Mouse (Mus musculus) limb, embryonic 13.5 days (tissue): Measurements from ENCODE around the gene Nop14. TPM values are rescaled to one million over a fixed set of nuclear protein-coding genes. Genes with fewer than 3 reads are reported as not detected.

Experiments used
- ATAC-seq: fragments of 200-750 bp; cut with Nextera tagmentation; 2 replicates; pipeline ENCODE4 v1.8.0; 2017; ENCODE audit warnings: low read depth, moderate number of reproducible peaks, moderate TSS enrichment; ENCODE audit not compliant: low FRiP score
- H3K27ac ChIP-seq: fragments of 300-500 bp; sonication (generic); 2 replicates; pipeline ENCODE4 v1.5.1; 2015; ENCODE audit warnings: inconsistent platforms, mild to moderate bottlenecking, moderate library complexity
- H3K27me3 ChIP-seq: fragments of 300-500 bp; sonication (generic); 2 replicates; pipeline ENCODE4 v1.6.1; 2015; ENCODE audit warnings: mild to moderate bottlenecking, inconsistent platforms
- H3K36me3 ChIP-seq: fragments of 300-500 bp; sonication (generic); 2 replicates; pipeline ENCODE4 v1.6.1; 2015; ENCODE audit warnings: inconsistent platforms, mild to moderate bottlenecking, moderate library complexity
- H3K4me1 ChIP-seq: fragments of 300-500 bp; sonication (generic); 2 replicates; pipeline ENCODE4 v1.6.1; 2015; ENCODE audit warnings: inconsistent platforms
- H3K4me2 ChIP-seq: fragments of 300-500 bp; sonication (generic); replicated peaks from 2 replicates; pipeline ENCODE4 v1.6.1; 2015; ENCODE audit warnings: inconsistent platforms, mild to moderate bottlenecking, moderate library complexity
- H3K4me3 ChIP-seq: fragments of 300-500 bp; sonication (generic); 2 replicates; pipeline ENCODE4 v1.5.1; 2015; ENCODE audit warnings: moderate library complexity, mild to moderate bottlenecking, inconsistent platforms
- H3K9ac ChIP-seq: fragments of 300-500 bp; sonication (generic); 2 replicates; pipeline ENCODE4 v1.6.1; 2015; ENCODE audit warnings: mild to moderate bottlenecking, inconsistent platforms
- H3K9me3 ChIP-seq: fragments of 300-500 bp; sonication (generic); 2 replicates; pipeline ENCODE4 v1.6.1; 2016; ENCODE audit warnings: inconsistent platforms
- WGBS: fragments of 180-500 bp; shearing (Covaris S2); methylation state at CpG from one replicate; pipeline ENCODE4 v1.1.7; 2015; 5-methylcytosine and 5-hydroxymethylcytosine counted together
- polyA plus RNA-seq: library from polyadenylated mRNA; unstranded; fragments of >200 nt; fragmentation: Nextera tagmentation; extraction: Ambion mirVana; gene quantifications from 2 replicates; pipeline ENCODE4 v1.2.1, GENCODE M21; 2015

The Nop14 gene
- polyA plus RNA-seq, 1 experiment from 2014 or later = 29.0 TPM

DNA sequence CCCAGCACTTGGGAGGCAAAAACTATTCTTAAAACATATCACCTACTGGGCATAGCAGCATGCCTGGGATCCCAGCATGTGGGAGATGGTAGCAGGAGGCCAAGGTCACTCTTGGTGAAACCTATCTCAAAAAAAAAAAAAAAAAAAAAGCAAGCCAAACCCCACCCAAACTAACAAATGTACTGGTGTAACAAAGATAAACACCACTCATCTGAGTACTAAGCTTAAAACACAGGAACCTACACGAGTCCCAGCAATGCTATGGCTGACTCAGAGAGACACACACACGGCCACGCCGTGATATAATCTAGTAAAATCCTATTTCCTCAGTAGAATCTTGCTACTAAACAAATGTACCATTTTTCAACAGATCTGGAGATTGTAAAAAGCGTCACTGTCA, 7.0 kb downstream of the Nop14 start:
- no peak overlapping the region for H3K27ac ChIP-seq
- H3K36me3 ChIP-seq = peaks cover 93% of the 10 kb centered on the region
- no peak overlapping the region for H3K9ac ChIP-seq
- H3K9me3 ChIP-seq = no peaks in the 10 kb centered on the region
- 94% methylated on average over 5 of the region's 5 CpGs for WGBS
- no peaks in the 10 kb centered on the region for H3K27me3 ChIP-seq
- ATAC-seq = no peak
- no peak overlapping the region for H3K4me3 ChIP-seq
- no peaks in the 10 kb centered on the region for H3K4me1 ChIP-seq
- H3K4me2 ChIP-seq = no peak overlapping the region

DNA sequence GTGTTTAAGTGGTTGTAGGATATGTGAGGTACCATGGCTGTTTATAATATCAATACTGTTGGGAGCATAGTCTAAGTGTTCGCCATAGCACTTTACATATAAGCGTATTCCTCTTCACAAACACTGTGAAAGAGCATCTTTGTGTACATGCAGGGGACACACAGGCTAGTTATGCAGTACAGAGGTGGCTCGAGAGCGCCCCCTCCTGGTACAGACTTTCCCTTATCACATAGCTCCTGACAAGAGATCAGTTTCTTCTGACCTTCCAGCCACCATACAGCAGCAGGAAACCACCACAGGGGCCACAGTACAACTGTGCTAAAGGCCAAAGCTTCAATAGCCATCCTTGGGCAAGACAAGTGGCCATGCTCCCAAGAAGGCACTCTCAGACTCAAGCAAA, 12.4 kb downstream of the Nop14 start:
- Histone ChIP-seq H3K9ac (no peak overlapping the region), H3K4me2 (no peak overlapping the region), H3K27ac (no peak overlapping the region), H3K9me3 (no peaks in the 10 kb centered on the region), H3K4me1 (no peaks in the 10 kb centered on the region), H3K4me3 (no peak overlapping the region), H3K36me3 (peaks cover 100% of the 10 kb centered on the region), H3K27me3 (no peaks in the 10 kb centered on the region)
- WGBS = 55% methylated on average over 4 of the region's 4 CpGs
- no peak for ATAC-seq

DNA sequence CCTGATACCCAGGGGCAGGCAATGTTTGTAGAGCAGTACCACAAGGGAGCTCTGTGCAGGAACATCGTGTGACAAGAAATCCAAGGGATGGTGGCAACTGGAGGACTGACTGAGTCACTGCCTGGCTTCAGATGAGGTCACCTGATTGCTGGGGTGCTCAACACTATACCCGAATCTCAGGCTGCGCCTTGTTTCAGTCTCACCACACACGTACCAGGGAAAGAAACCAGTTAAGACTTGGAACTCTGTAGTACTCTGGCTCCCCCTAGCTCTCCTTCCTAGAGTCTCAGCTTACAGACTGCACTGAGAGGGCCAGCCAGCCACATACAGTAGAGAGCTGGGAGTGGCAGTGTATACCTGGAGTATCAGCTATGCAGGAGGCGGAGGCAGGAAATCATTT, 17.0 kb downstream of the Nop14 start:
- H3K9me3 ChIP-seq = no peaks in the 10 kb centered on the region
- H3K4me2 ChIP-seq = no peak overlapping the region
- no peaks in the 10 kb centered on the region for H3K27me3 ChIP-seq
- WGBS = 70% methylated on average over 5 of the region's 5 CpGs
- H3K4me1 ChIP-seq = no peaks in the 10 kb centered on the region
- H3K4me3 ChIP-seq = no peak overlapping the region
- H3K36me3 ChIP-seq = peaks cover 94% of the 10 kb centered on the region
- no peak overlapping the region for H3K9ac ChIP-seq
- H3K27ac ChIP-seq = no peak overlapping the region
- ATAC-seq = peak; percentile 71

DNA sequence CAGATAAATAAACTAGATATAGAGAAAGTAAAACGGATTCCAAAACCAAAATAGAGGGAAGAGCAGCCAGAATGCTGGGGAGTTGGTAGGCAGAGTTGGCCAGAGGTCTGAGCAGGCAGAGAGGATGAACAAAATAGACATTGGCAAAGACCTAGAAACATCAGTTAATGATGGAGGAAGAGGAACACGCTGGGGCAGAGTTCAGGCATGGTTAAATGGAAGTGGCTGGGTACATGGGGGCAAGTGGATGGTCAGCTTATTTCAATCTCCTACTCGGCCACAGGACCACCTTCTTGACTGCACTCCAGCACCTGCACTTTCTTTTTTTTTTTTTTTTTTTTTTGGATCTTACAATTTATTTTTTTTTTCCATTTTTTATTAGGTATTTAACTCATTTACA, 18.0 kb downstream of the Nop14 start:
- H3K4me2 ChIP-seq = no peak overlapping the region
- H3K4me3 ChIP-seq = no peak overlapping the region
- ATAC-seq = no peak
- peaks cover 89% of the 10 kb centered on the region for H3K36me3 ChIP-seq
- H3K9ac ChIP-seq = no peak overlapping the region
- WGBS = 94% methylated on average over 3 of the region's 3 CpGs
- H3K4me1 ChIP-seq = peaks cover 7% of the 10 kb centered on the region
- no peaks in the 10 kb centered on the region for H3K9me3 ChIP-seq
- no peak overlapping the region for H3K27ac ChIP-seq
- H3K27me3 ChIP-seq = no peaks in the 10 kb centered on the region

DNA sequence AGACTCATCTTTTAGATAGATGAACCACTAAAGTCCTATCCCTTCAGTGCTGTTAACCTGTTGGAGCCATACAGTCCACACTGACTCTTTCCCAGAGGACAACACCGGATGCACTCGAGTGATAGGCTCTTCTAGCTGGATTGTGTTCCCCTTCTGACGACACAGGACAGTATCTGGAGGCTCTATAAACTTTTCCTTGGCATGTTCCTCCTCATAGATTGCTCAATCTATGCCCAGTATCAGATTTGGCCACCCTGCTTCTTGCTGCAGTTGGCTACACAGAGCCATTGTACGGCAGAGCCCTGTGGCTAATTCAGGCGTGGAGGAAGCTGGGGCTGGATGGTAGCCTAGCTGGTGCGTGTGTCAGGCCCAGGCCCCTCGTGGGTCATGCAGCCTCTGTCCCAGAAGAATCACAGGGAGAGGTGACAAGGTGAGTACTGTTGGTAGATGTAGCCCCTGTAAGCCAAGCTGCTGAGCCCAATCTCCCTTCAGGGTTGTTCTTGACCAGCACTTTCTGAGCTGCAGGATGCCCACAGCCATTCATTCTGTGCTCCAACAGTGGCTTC, 22.3 kb downstream of the Nop14 start:
- Histone ChIP-seq H3K4me3 (peak overlapping the region; percentile 68), H3K27ac (peak overlapping the region; percentile 91; the same call in 1 of the 2 replicates), H3K9me3 (no peaks in the 10 kb centered on the region), H3K27me3 (no peaks in the 10 kb centered on the region), H3K36me3 (peaks cover 76% of the 10 kb centered on the region), H3K4me1 (peaks cover 16% of the 10 kb centered on the region), H3K4me2 (peak overlapping the region; percentile 83), H3K9ac (peak overlapping the region; percentile 81)
- ATAC-seq = no peak
- 79% methylated on average over 7 of the region's 7 CpGs for WGBS

DNA sequence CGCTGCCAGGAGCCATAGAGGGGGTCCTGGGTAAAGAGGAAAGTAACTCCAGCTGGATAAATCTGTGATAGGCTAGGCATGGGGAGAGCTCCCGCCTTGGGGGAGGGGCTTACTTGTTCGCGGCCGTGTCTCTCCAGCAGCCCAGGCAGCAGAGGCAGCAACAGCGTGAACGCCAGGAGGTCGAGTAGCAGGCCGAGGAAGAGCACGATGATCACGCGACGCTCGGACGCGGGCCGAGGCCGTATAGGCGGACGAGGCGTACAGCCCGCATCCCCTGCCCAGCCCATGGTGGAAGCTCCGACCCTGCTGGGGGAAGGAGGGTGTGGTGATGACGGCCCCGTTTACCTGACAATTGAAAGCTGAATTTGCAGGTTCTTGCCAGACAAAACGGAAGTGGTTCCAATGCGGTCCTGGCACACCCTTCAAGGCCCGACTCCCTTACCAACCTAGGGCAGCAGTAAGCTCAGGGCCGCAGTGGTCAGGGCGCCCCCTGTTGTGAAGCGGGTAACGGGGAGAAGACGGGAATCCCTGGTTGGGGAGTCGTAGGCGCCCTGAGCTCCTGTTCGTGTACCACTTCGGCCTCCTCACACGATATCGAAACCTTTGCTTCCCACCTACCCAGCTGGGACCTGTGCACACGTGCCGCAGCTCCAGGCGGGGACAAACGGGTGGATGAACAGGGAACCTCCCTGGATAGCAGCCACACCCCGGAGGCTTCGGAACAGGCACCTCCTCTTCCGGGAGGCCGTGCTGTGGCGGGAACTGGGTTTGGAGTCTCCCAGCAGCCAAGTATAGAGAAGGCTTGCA, 23.3 kb downstream of the Nop14 start, which contains the start of gene Mfsd10:
Mfsd10 (minus strand) TSS at position 732 of the 807 bp plus-strand sequence.
- peak; percentile 90 for ATAC-seq
- Histone ChIP-seq H3K27ac (peak within 1 kb of the TSS; percentile 91), H3K4me3 (peak within 1 kb of the TSS; percentile 68), H3K4me2 (peak within 1 kb of the TSS; percentile 83), H3K27me3 (no peaks in the 10 kb centered on the region), H3K9ac (peak within 1 kb of the TSS; percentile 81), H3K9me3 (no peaks in the 10 kb centered on the region), H3K4me1 (peaks cover 16% of the 10 kb centered on the region), H3K36me3 (peaks cover 82% of the 10 kb centered on the region)
- under 1% methylated on average over 48 of the region's 48 CpGs for WGBS

DNA sequence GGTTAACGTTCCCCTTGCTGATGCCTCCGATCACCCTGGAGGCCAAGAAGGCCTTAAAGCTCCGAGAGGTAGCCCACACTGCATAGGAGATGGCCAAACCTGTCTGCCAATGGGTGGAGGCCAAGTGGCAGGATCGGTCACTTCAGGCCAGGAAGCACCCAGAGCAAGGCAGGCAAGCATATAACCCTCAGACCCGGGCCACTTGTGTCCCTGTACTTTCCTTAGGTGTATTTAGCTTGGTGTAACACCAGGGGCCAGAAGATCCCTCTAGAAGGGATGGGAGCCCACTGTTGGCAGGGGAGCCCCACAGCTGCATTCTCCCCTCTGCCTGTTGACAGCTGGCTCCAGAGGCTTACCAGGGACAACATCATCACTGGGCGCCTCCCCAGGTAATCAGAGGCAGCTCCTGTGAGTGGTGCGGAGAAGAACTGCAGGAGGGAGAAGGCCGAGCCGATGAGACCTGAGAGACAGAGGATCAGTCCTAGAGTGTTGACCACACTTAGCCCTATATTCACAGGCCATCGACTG, 24.2 kb downstream of the Nop14 start:
- peak overlapping the region; percentile 81 for H3K9ac ChIP-seq
- WGBS = 63% methylated on average over 10 of the region's 10 CpGs
- peaks cover 16% of the 10 kb centered on the region for H3K4me1 ChIP-seq
- no peak for ATAC-seq
- peak overlapping the region; percentile 91; the same call in 1 of the 2 replicates for H3K27ac ChIP-seq
- peak overlapping the region; percentile 68 for H3K4me3 ChIP-seq
- peaks cover 82% of the 10 kb centered on the region for H3K36me3 ChIP-seq
- no peaks in the 10 kb centered on the region for H3K27me3 ChIP-seq
- peak overlapping the region; percentile 83 for H3K4me2 ChIP-seq
- no peaks in the 10 kb centered on the region for H3K9me3 ChIP-seq

DNA sequence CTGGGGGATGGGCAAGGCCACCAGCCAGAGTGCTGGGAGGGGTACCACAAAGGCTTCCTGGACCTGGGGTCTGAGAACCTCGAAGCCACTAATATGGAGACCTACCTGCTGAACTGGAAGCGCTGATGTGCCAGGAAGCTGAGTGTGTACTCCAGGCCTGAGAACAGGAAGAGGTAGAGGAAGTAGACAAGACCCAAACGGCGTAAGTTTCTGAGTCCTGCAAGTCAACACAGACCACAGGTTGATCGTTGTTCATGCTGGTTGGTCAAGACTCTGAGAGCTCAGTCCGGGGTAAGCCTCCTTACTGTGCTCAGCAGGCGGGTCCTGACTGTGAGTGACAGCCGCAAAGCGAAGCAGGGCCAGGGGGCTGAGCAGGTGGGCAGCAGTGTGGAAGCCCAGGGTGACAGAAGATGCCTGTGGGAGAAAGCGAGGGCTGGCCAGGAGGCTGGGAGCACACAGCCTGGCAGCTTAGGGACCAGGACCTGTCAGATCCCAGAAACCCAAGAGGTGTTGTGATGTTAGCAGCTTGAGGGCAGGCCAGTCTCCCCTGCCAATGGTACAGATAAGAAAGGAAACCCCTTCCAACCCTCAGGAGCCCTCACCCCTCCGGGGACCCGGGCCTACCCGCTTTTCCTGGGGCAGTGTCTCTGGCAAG, 25.1 kb downstream of the Nop14 start:
- no peak for ATAC-seq
- Histone ChIP-seq H3K9ac (no peak overlapping the region), H3K36me3 (peaks cover 82% of the 10 kb centered on the region), H3K27ac (no peak overlapping the region), H3K4me3 (no peak overlapping the region), H3K4me1 (peaks cover 16% of the 10 kb centered on the region), H3K9me3 (no peaks in the 10 kb centered on the region), H3K4me2 (no peak overlapping the region), H3K27me3 (no peaks in the 10 kb centered on the region)
- WGBS = 91% methylated on average over 13 of the region's 13 CpGs

DNA sequence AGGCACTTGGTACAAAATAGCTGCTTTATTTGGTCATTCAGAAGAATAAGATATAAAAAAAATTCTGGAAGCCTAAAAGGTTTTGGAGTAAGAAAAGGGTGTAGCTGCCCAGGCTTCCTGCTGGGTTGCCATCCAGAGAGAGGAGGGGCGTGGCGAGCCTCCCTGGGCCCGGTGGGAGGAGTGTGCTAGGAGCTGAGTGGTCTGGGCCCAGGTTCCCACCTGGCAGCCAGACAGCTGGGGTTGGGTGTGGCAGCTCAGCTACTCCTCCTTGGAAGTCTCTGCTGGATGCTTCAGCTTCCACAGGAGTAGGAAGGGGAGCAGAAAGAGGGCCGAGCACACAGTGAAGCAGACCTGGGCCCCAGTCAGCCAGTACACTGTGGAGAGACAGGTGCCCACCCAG, 26.3 kb downstream of the Nop14 start:
- WGBS = 71% methylated on average over 4 of the region's 4 CpGs
- Histone ChIP-seq H3K9ac (no peak overlapping the region), H3K36me3 (peaks cover 82% of the 10 kb centered on the region), H3K9me3 (no peaks in the 10 kb centered on the region), H3K4me3 (no peak overlapping the region), H3K4me1 (peaks cover 16% of the 10 kb centered on the region), H3K4me2 (no peak overlapping the region), H3K27me3 (no peaks in the 10 kb centered on the region), H3K27ac (no peak overlapping the region)
- ATAC-seq = no peak

DNA sequence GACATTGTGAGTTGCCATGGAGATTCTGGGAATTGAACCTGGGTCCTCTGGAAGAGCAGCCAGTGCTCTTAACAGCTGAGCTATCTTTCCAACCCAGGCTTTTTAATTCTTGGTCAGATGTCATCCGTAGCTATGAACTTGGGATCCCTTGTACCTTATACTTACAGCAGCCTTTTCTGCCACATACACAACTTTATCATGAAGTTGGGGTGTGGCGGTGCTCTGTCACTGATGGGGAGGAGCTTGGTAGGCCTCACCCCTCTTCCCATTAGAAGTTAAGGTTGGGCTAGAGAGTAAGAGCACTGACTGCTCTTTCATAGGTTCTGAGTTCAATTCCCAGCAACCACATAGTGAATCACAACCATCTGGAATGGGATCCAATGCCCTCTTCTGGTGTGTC, 27.0 kb downstream of the Nop14 start:
- no peaks in the 10 kb centered on the region for H3K9me3 ChIP-seq
- WGBS = 88% methylated on average over 2 of the region's 2 CpGs
- H3K9ac ChIP-seq = no peak overlapping the region
- no peak for ATAC-seq
- H3K27ac ChIP-seq = no peak overlapping the region
- peaks cover 16% of the 10 kb centered on the region for H3K4me1 ChIP-seq
- H3K36me3 ChIP-seq = peaks cover 82% of the 10 kb centered on the region
- no peak overlapping the region for H3K4me3 ChIP-seq
- no peak overlapping the region for H3K4me2 ChIP-seq
- H3K27me3 ChIP-seq = no peaks in the 10 kb centered on the region

DNA sequence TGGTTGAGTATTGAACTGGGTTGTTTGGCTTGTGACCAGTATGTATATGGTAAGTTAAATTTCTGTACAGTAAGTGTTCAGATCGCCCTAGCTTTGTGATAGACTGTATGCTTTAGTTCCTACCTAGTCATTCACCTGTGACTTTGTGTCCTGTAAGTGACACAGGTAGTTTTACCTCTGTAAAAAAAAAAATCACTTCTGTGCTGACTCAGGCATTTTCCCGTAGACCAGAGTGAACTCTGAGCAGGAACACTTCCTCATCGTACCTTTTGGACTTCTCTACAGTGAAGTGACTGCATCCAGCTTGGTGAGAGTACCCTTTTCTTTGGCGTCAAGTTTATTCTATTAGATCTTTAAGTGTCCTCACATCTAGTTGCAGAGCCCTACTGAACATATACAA, 50.0 kb downstream of the Nop14 start:
- Histone ChIP-seq H3K4me1 (no peaks in the 10 kb centered on the region), H3K27me3 (no peaks in the 10 kb centered on the region), H3K36me3 (peaks cover 84% of the 10 kb centered on the region), H3K9ac (no peak overlapping the region), H3K9me3 (no peaks in the 10 kb centered on the region), H3K4me3 (no peak overlapping the region), H3K4me2 (no peak overlapping the region), H3K27ac (no peak overlapping the region)
- 91% methylated on average over 4 of the region's 4 CpGs for WGBS
- ATAC-seq = no peak

DNA sequence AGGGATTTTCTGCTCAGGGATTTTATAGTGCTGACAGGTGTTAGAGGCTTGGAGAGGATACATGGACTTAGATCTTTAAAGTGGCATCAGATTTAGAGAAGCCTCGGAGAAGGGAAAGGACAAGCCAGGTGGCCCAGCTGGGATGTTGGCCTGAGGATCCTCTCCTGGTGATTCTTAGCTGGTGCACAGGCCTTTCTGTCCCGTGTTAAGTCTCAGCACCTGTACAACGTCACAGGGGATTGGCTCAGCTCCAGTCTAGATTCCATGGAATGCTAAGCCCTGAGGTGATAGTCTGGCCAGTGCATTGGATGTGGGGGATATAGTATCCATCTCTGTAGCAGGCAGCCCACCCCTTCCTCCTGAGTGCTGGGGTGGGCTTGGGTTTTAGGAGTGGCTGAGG, 51.7 kb downstream of the Nop14 start:
- Histone ChIP-seq H3K4me3 (no peak overlapping the region), H3K27me3 (no peaks in the 10 kb centered on the region), H3K4me2 (no peak overlapping the region), H3K9me3 (no peaks in the 10 kb centered on the region), H3K36me3 (peaks cover 73% of the 10 kb centered on the region), H3K9ac (no peak overlapping the region), H3K27ac (no peak overlapping the region), H3K4me1 (no peaks in the 10 kb centered on the region)
- WGBS = 63% methylated on average over 3 of the region's 3 CpGs
- no peak for ATAC-seq
